Mouse (Mus musculus): ENCODE data around the gene Slc25a17. TPM values are rescaled to one million over a fixed set of nuclear protein-coding genes. Genes with fewer than 3 reads are reported as not detected.

Gene Slc25a17
- total RNA-seq, 1 experiment: 86.3 TPM

DNA sequence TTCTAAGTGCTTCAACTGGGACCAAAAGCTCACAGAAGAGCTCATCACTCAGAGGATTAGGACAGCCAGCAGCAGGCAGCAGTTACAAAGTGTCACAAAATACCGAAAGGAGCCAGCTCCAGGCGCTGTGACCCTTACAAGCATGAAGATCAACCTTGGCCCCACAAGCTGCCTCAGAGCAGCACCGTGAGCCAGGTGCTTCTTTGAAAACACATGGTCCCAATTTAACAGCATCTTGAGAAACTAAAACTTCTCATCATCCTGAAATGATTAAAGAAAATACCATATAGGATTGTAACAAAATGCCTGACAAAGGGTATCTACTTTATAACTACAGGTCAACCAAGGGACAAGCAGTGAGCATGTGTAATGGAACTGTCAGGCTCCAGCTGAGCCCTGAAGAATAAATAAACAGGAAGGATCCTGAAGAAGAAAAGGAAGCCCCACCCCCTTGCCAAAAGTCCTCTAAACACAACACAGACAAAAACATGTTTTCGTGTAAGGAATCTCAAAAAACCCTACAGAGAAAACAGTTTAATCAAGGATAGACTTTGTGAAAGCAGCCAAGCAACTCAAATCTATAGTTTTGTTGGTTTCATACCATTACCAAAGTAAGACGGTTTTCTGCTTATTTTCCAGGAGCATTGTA, 30.8 kb downstream of the Slc25a17 start:
- DNase-seq (ENCODE audit: low read depth, low spot score): no peak

DNA sequence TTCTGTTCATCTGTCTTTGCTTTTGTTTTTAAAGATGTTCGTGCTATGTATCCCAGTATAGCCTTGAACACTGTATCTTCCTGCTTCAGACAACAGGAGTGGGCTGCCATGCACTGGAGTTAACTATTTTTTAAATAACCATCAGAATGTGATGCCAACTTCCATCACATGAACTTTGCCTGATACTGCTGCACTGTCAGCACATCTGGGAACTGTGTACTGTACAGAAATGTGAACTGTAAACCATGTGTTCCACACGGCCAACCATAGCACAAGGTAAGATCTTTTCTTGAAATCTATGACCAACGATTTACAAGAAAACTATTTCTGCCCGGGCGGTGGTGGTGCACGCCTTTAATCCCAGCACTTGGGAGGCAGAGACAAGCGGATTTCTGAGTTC, 33.1 kb downstream of the Slc25a17 start:
- no peak for DNase-seq (ENCODE audit: low read depth, low spot score)
- H3K9me3 ChIP-seq (ENCODE audit: control insufficient read depth, insufficient read depth, low read depth, low read length): no peaks in the 10 kb centered on the region
- no peak overlapping the region for H3K9ac ChIP-seq (ENCODE audit: insufficient read depth, low read depth, low read length, poor library complexity, severe bottlenecking)
- no peak overlapping the region for H3K4me3 ChIP-seq (ENCODE audit: insufficient read depth in 1 of 2, low read depth in 1 of 2, low read length in 2 of 2, poor library complexity in 1 of 2, severe bottlenecking in 1 of 2)
- peaks cover 0 to 6% of the 10 kb centered on the region in 2 experiments; a peak in 1 of 4 replicates for H3K4me1 ChIP-seq (ENCODE audit: control insufficient read depth in 2 of 2, insufficient read depth in 2 of 2, low read length in 2 of 2, poor library complexity in 1 of 2)
- TF ChIP-seq ZNF384 (IDR thresholded peaks at IDR 0.05; ENCODE audit: low read depth, low read length): no peak
- no peak for TF ChIP-seq CHD2 (IDR thresholded peaks at IDR 0.05; ENCODE audit: low read depth, low read length)
- no peak for TF ChIP-seq HCFC1 (IDR thresholded peaks at IDR 0.05; ENCODE audit: borderline replicate concordance, insufficient read depth, low read length)
- no peak for TF ChIP-seq ZC3H11A (IDR thresholded peaks at IDR 0.05; ENCODE audit: borderline replicate concordance, low read depth, low read length)
- no peak for TF ChIP-seq MAFK (IDR thresholded peaks at IDR 0.05; ENCODE audit: insufficient read depth, low read depth, low read length)
- no peak overlapping the region for H3K27ac ChIP-seq (ENCODE audit: insufficient read depth, low read depth, low read length, poor library complexity, severe bottlenecking)
- H3K36me3 ChIP-seq (ENCODE audit: control insufficient read depth, insufficient read depth, low read length, poor library complexity, severe bottlenecking): peaks cover 18% of the 10 kb centered on the region; the same call in 1 of the 2 replicates
- in situ Hi-C loops (cut with MboI; ENCODE audit: low sequenced_read_pairs in 2 of 2, unreplicated experiment in 2 of 2): no loop called here

More for the DNA sequence above, 30.8 kb downstream of the Slc25a17 start:
- TF ChIP-seq HCFC1 (IDR thresholded peaks at IDR 0.05; ENCODE audit: borderline replicate concordance, insufficient read depth, low read length) (no peak), CHD2 (IDR thresholded peaks at IDR 0.05; ENCODE audit: low read depth, low read length) (no peak), ZNF384 (IDR thresholded peaks at IDR 0.05; ENCODE audit: low read depth, low read length) (no peak), ZC3H11A (IDR thresholded peaks at IDR 0.05; ENCODE audit: borderline replicate concordance, low read depth, low read length) (no peak), MAFK (IDR thresholded peaks at IDR 0.05; ENCODE audit: insufficient read depth, low read depth, low read length) (no peak)
- Histone ChIP-seq H3K9me3 (ENCODE audit: control insufficient read depth, insufficient read depth, low read depth, low read length) (no peaks in the 10 kb centered on the region), H3K4me1 (ENCODE audit: control insufficient read depth in 2 of 2, insufficient read depth in 2 of 2, low read length in 2 of 2, poor library complexity in 1 of 2) (peaks cover 0 to 6% of the 10 kb centered on the region in 2 experiments; a peak in 1 of 4 replicates), H3K4me3 (ENCODE audit: insufficient read depth in 1 of 2, low read depth in 1 of 2, low read length in 2 of 2, poor library complexity in 1 of 2, severe bottlenecking in 1 of 2) (no peak overlapping the region), H3K27ac (ENCODE audit: insufficient read depth, low read depth, low read length, poor library complexity, severe bottlenecking) (no peak overlapping the region), H3K36me3 (ENCODE audit: control insufficient read depth, insufficient read depth, low read length, poor library complexity, severe bottlenecking) (peaks cover 19% of the 10 kb centered on the region; the same call in 1 of the 2 replicates), H3K9ac (ENCODE audit: insufficient read depth, low read depth, low read length, poor library complexity, severe bottlenecking) (no peak overlapping the region)
- in situ Hi-C loops (cut with MboI; ENCODE audit: low sequenced_read_pairs in 2 of 2, unreplicated experiment in 2 of 2): no loop called here

DNA sequence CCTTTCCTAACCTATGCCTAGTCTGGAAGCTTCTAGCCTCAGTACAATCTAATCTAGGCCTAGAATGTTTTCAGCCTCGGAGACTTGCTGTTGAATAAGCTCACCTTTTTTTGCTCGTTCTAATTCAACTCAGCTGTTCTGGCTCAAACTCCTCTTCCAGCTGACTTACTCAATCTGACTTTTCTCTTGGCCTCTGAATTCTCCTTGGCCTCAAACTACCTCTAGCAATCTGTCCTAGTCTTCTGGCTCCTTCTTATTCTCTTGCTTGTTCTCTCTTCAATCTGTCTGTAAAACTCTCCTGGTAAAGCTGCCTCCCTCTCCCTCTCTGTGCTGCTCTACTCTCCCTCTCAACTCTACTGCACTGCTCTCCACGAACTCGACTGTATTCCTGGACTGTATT, 35.6 kb downstream of the Slc25a17 start:
- Histone ChIP-seq H3K27ac (ENCODE audit: insufficient read depth, low read depth, low read length, poor library complexity, severe bottlenecking) (no peak overlapping the region), H3K9me3 (ENCODE audit: control insufficient read depth, insufficient read depth, low read depth, low read length) (no peaks in the 10 kb centered on the region), H3K9ac (ENCODE audit: insufficient read depth, low read depth, low read length, poor library complexity, severe bottlenecking) (no peak overlapping the region), H3K4me1 (ENCODE audit: control insufficient read depth in 2 of 2, insufficient read depth in 2 of 2, low read length in 2 of 2, poor library complexity in 1 of 2) (0 out of 4 replicates have a peak, but pooled peaks cover 0 to 2% of the 10 kb centered on the region in 2 experiments), H3K4me3 (ENCODE audit: insufficient read depth in 1 of 2, low read depth in 1 of 2, low read length in 2 of 2, poor library complexity in 1 of 2, severe bottlenecking in 1 of 2) (no peak overlapping the region), H3K36me3 (ENCODE audit: control insufficient read depth, insufficient read depth, low read length, poor library complexity, severe bottlenecking) (peaks cover 20% of the 10 kb centered on the region; the same call in 1 of the 2 replicates)
- in situ Hi-C loops (cut with MboI; ENCODE audit: low sequenced_read_pairs in 2 of 2, unreplicated experiment in 2 of 2): no loop called here
- DNase-seq (ENCODE audit: low read depth, low spot score): no peak
- TF ChIP-seq MAFK (IDR thresholded peaks at IDR 0.05; ENCODE audit: insufficient read depth, low read depth, low read length): no peak

DNA sequence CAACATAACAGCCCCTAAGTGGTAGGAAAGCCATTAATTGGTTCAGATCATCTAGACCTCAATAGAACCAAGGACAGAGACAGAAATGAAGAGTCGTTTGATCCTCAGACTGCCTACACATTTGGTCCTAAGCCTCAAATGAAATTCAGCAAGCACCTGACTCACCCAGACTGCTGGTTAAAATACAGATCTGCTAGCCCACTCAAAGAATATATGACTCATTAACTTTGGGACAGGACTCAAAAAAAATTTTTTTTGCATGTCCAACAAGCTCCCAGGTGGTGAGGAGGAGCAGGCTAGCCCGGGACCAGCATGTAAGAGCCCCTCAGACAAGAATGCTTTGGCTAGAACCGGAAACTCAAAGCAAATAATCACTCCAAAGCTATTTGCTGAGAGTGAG, 40.5 kb downstream of the Slc25a17 start:
- H3K4me3 ChIP-seq (ENCODE audit: insufficient read depth in 1 of 2, low read depth in 1 of 2, low read length in 2 of 2, poor library complexity in 1 of 2, severe bottlenecking in 1 of 2): no peak overlapping the region
- no peak overlapping the region for H3K27ac ChIP-seq (ENCODE audit: insufficient read depth, low read depth, low read length, poor library complexity, severe bottlenecking)
- no peak for TF ChIP-seq ZC3H11A (IDR thresholded peaks at IDR 0.05; ENCODE audit: borderline replicate concordance, low read depth, low read length)
- in situ Hi-C loops (cut with MboI; ENCODE audit: low sequenced_read_pairs in 2 of 2, unreplicated experiment in 2 of 2): no loop called here
- H3K9ac ChIP-seq (ENCODE audit: insufficient read depth, low read depth, low read length, poor library complexity, severe bottlenecking): no peak overlapping the region
- H3K4me1 ChIP-seq (ENCODE audit: control insufficient read depth in 2 of 2, insufficient read depth in 2 of 2, low read length in 2 of 2, poor library complexity in 1 of 2): no peaks in the 10 kb centered on the region; a peak in 1 of 4 replicates
- peaks cover 11% of the 10 kb centered on the region for H3K36me3 ChIP-seq (ENCODE audit: control insufficient read depth, insufficient read depth, low read length, poor library complexity, severe bottlenecking)
- no peak for DNase-seq (ENCODE audit: low read depth, low spot score)
- H3K9me3 ChIP-seq (ENCODE audit: control insufficient read depth, insufficient read depth, low read depth, low read length): no peaks in the 10 kb centered on the region

DNA sequence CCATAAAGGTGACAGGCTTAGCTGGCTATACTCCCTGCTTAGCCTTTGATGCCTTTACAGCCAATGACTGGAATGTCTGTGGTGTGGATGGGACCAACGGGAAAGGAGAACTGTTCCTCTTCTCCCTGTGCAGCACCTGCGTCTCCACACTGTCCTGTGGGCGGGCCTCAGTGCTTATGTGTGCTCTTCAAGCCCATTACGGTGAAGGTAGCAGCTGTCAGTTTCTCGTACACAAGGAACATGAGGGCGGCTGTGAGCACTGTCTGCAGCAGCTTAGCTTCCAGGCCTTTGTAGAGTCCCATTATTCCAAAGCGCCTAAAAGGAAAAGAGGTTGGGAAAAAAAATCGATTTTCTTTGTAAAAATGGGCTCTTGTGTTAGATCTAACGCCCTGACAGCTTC, 41.1 kb downstream of the Slc25a17 start:
- Histone ChIP-seq H3K9me3 (ENCODE audit: control insufficient read depth, insufficient read depth, low read depth, low read length) (no peaks in the 10 kb centered on the region), H3K27ac (ENCODE audit: insufficient read depth, low read depth, low read length, poor library complexity, severe bottlenecking) (no peak overlapping the region), H3K4me1 (ENCODE audit: control insufficient read depth in 2 of 2, insufficient read depth in 2 of 2, low read length in 2 of 2, poor library complexity in 1 of 2) (no peaks in the 10 kb centered on the region; a peak in 1 of 4 replicates), H3K4me3 (ENCODE audit: insufficient read depth in 1 of 2, low read depth in 1 of 2, low read length in 2 of 2, poor library complexity in 1 of 2, severe bottlenecking in 1 of 2) (no peak overlapping the region), H3K36me3 (ENCODE audit: control insufficient read depth, insufficient read depth, low read length, poor library complexity, severe bottlenecking) (peaks cover 11% of the 10 kb centered on the region), H3K9ac (ENCODE audit: insufficient read depth, low read depth, low read length, poor library complexity, severe bottlenecking) (no peak overlapping the region)
- TF ChIP-seq ZNF384 (IDR thresholded peaks at IDR 0.05; ENCODE audit: low read depth, low read length) (no peak), CHD2 (IDR thresholded peaks at IDR 0.05; ENCODE audit: low read depth, low read length) (no peak), MAFK (IDR thresholded peaks at IDR 0.05; ENCODE audit: insufficient read depth, low read depth, low read length) (no peak), ZC3H11A (IDR thresholded peaks at IDR 0.05; ENCODE audit: borderline replicate concordance, low read depth, low read length) (no peak), HCFC1 (IDR thresholded peaks at IDR 0.05; ENCODE audit: borderline replicate concordance, insufficient read depth, low read length) (no peak)
- in situ Hi-C loops (cut with MboI; ENCODE audit: low sequenced_read_pairs in 2 of 2, unreplicated experiment in 2 of 2): no loop called here
- no peak for DNase-seq (ENCODE audit: low read depth, low spot score)

Data from ES-E14 (cell line).